Mouse (Mus musculus): ENCODE results near the gene Tbxas1. TPM values are rescaled to one million over a fixed set of nuclear protein-coding genes. Genes with fewer than 3 reads are reported as not detected.

The Tbxas1 gene
- polyA plus RNA-seq, 1 experiment from 2014 or later: 2.2 TPM

DNA sequence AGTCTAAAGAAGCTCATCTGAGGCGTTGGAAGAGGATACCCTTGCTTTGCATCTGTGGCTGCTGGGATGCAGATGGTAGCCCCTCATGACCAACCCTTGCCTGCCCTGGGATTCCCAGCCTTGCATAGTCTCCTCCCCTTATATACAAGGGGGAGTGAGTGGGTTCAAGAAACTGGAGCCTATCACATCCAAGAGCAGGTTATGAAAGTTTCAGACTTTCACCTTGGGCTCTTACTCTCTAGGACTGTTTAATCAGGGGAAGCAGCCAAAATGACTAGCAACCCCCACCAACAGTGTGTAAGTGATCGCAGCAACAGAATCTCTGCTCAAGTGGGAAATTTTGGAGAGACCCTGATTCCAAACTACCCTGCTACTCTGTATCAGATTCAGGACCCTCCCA lies 60.8 kb downstream of the Tbxas1 start:
- Histone ChIP-seq H3K4me1 (replicated peaks; ENCODE audit: control insufficient read depth, insufficient read depth, low read length) (no peaks in the 10 kb centered on the region), H3K9me3 (ENCODE audit: control insufficient read depth, low read length) (0 out of 2 replicates have a peak, but pooled peaks cover 4% of the 10 kb centered on the region), H3K27me3 (ENCODE audit: control insufficient read depth, insufficient read depth, low read length) (no peaks in the 10 kb centered on the region), H3K36me3 (replicated peaks; ENCODE audit: control insufficient read depth, insufficient read depth) (no peaks in the 10 kb centered on the region), H3K27ac (no peak overlapping the region), H3K4me2 (replicated peaks) (no peak overlapping the region), H3K9ac (no peak overlapping the region), H3K4me3 (replicated peaks; ENCODE audit: low read length) (no peak overlapping the region)
- DNase-seq (ENCODE audit: low spot score) (no peak), ATAC-seq (ENCODE audit: low FRiP score) (no peak)
- 91% methylated on average over 2 of the region's 2 CpGs for WGBS

DNA sequence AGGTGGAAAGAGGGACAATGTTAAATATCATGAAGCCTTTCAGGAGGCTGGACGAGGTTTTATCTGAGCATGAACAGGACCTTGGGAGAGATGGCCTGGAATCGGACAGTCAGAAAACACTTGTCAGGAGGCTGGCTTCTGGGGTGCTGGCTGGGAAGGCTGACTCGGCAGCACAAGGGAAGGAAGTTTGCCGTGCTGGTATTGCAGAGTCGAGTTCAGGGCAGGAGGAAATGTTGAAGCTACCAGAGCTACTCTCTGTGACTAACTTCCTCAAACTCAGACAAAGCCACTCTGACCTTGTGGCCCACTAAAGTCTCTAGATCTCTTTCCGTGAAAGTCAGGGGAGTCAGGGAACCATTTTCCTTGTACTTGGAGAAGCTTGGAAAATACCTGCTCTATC lies 63.2 kb downstream of the Tbxas1 start:
- Histone ChIP-seq H3K4me2 (replicated peaks) (no peak overlapping the region), H3K4me1 (replicated peaks; ENCODE audit: control insufficient read depth, insufficient read depth, low read length) (no peaks in the 10 kb centered on the region), H3K4me3 (replicated peaks; ENCODE audit: low read length) (no peak overlapping the region), H3K9ac (no peak overlapping the region), H3K36me3 (replicated peaks; ENCODE audit: control insufficient read depth, insufficient read depth) (no peaks in the 10 kb centered on the region), H3K27me3 (ENCODE audit: control insufficient read depth, insufficient read depth, low read length) (no peaks in the 10 kb centered on the region), H3K27ac (no peak overlapping the region), H3K9me3 (ENCODE audit: control insufficient read depth, low read length) (no peaks in the 10 kb centered on the region)
- DNase-seq (ENCODE audit: low spot score) (no peak), ATAC-seq (ENCODE audit: low FRiP score) (no peak)
- 70% methylated on average over 6 of the region's 6 CpGs for WGBS

DNA sequence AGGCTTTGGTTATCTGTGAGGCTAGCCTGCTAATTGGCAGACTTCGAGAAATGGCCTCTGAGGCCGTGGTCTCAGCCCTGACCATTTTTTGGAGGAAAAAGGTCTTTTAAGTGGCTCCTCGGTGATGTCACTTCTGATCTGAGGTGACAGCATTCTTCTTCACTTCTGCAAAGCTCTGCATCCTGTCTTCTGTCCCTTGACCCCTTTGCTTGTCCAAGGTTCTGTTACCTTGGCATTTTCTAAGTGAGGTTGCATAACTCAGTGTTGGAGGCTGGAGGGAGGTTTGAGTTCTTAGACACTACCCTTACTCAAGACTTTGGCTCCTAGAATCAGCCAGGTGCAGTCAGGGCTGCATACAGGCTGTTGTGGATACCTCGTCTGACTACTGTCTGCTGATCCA lies 63.9 kb downstream of the Tbxas1 start:
- no peaks in the 10 kb centered on the region for H3K4me1 ChIP-seq (replicated peaks; ENCODE audit: control insufficient read depth, insufficient read depth, low read length)
- no peak overlapping the region for H3K27ac ChIP-seq
- H3K4me2 ChIP-seq (replicated peaks): no peak overlapping the region
- no peaks in the 10 kb centered on the region for H3K27me3 ChIP-seq (ENCODE audit: control insufficient read depth, insufficient read depth, low read length)
- H3K36me3 ChIP-seq (replicated peaks; ENCODE audit: control insufficient read depth, insufficient read depth): no peaks in the 10 kb centered on the region
- H3K9ac ChIP-seq: no peak overlapping the region
- no peaks in the 10 kb centered on the region for H3K9me3 ChIP-seq (ENCODE audit: control insufficient read depth, low read length)
- ATAC-seq (ENCODE audit: low FRiP score) (no peak), DNase-seq (ENCODE audit: low spot score) (no peak)
- WGBS: 65% methylated on average over 4 of the region's 4 CpGs
- H3K4me3 ChIP-seq (replicated peaks; ENCODE audit: low read length): no peak overlapping the region

DNA sequence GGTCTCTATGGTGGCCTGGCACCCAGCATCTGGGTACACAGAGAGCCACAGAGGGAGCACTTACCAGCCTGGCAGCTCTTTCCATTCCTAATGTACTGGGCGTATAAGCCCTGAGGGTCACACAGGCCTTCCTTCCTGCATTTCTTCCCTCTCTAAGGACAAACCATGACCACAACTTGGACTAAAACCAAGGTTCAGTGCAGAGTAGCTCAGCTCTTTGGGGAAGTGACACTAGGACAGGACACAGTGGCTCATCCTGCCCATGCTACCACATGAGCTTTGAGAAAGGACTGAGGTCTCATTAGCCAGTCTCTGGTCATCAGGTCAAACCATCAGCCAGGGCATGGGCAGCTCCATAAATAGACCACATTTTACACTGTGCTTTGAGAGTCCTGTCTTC lies 65.8 kb downstream of the Tbxas1 start:
- WGBS: 95% methylated on average over 1 of the region's 1 CpGs
- Histone ChIP-seq H3K4me3 (replicated peaks; ENCODE audit: low read length) (no peak overlapping the region), H3K9ac (no peak overlapping the region), H3K27ac (no peak overlapping the region), H3K36me3 (replicated peaks; ENCODE audit: control insufficient read depth, insufficient read depth) (no peaks in the 10 kb centered on the region), H3K9me3 (ENCODE audit: control insufficient read depth, low read length) (no peaks in the 10 kb centered on the region), H3K27me3 (ENCODE audit: control insufficient read depth, insufficient read depth, low read length) (no peaks in the 10 kb centered on the region), H3K4me2 (replicated peaks) (no peak overlapping the region), H3K4me1 (replicated peaks; ENCODE audit: control insufficient read depth, insufficient read depth, low read length) (no peaks in the 10 kb centered on the region)
- ATAC-seq (ENCODE audit: low FRiP score) (no peak), DNase-seq (ENCODE audit: low spot score) (no peak)

DNA sequence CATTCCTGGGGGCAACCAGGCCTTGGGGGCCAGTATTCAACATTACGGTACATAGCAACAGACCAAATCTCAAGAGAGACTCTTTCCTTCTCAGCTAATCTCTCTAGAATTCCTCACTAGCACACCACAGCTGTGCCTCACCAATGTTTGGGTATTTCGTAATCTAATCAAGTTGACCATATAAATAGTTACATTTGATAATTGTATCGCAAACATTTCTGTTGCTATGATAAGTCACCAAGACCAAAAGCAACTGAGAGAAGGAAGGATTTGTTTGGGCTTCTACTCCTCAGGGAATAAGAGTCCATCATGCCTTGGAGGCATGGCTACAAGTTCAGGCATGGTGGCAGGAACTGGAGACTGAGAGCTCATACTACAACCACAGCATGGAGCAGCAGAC lies 67.6 kb downstream of the Tbxas1 start:
- ATAC-seq (ENCODE audit: low FRiP score) (no peak), DNase-seq (ENCODE audit: low spot score) (no peak)
- Histone ChIP-seq H3K36me3 (replicated peaks; ENCODE audit: control insufficient read depth, insufficient read depth) (no peaks in the 10 kb centered on the region), H3K27me3 (ENCODE audit: control insufficient read depth, insufficient read depth, low read length) (no peaks in the 10 kb centered on the region), H3K9me3 (ENCODE audit: control insufficient read depth, low read length) (no peaks in the 10 kb centered on the region), H3K4me3 (replicated peaks; ENCODE audit: low read length) (no peak overlapping the region), H3K4me1 (replicated peaks; ENCODE audit: control insufficient read depth, insufficient read depth, low read length) (no peaks in the 10 kb centered on the region), H3K9ac (no peak overlapping the region), H3K27ac (no peak overlapping the region), H3K4me2 (replicated peaks) (no peak overlapping the region)
- 96% methylated on average over 3 of the region's 3 CpGs for WGBS

DNA sequence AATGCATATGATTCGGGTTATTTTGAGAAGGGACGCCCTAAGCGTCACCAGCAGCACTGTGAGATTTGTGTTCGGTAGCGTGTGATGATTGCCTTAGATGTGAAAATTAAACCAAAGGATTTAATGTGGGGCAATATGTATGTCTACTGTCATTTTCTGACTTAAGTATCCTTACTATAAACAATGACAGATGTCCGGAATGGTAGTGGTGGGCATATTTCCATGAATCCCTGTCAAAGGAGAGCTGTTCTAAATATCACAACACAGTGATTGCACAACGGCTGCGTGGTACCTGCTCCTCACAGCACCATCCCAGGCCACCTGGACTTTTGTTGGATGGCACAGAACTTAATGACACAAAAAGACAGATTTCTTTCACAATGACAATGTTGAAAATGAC lies 69.2 kb downstream of the Tbxas1 start:
- Histone ChIP-seq H3K27me3 (ENCODE audit: control insufficient read depth, insufficient read depth, low read length) (no peaks in the 10 kb centered on the region), H3K36me3 (replicated peaks; ENCODE audit: control insufficient read depth, insufficient read depth) (no peaks in the 10 kb centered on the region), H3K9ac (no peak overlapping the region), H3K4me2 (replicated peaks) (no peak overlapping the region), H3K4me3 (replicated peaks; ENCODE audit: low read length) (no peak overlapping the region), H3K27ac (no peak overlapping the region), H3K4me1 (replicated peaks; ENCODE audit: control insufficient read depth, insufficient read depth, low read length) (no peaks in the 10 kb centered on the region), H3K9me3 (ENCODE audit: control insufficient read depth, low read length) (no peaks in the 10 kb centered on the region)
- ATAC-seq (ENCODE audit: low FRiP score) (no peak), DNase-seq (ENCODE audit: low spot score) (no peak)
- 91% methylated on average over 8 of the region's 8 CpGs for WGBS

DNA sequence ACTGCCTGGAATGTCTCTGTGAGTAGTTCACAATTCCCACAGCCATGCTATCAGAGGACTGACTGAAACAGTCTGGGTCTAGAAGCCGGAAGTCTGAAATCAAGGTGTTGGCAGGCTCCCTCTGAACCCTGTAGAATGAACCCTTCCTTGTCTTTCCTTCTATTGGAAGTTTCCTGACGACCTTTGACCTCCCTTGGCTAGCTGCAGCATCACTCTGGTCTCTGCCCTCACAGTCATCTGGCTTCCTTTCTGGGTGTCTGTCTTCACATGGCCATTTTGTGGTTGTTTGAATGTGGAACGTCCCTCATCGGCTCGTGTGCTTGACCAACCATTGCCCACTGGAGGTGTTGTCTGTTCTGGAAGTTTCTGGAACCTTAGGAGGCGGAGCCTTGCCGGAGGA lies 69.6 kb downstream of the Tbxas1 start:
- no peak overlapping the region for H3K9ac ChIP-seq
- no peaks in the 10 kb centered on the region for H3K9me3 ChIP-seq (ENCODE audit: control insufficient read depth, low read length)
- no peak; the same call in 1 of the 2 replicates for ATAC-seq (ENCODE audit: low FRiP score)
- no peaks in the 10 kb centered on the region for H3K27me3 ChIP-seq (ENCODE audit: control insufficient read depth, insufficient read depth, low read length)
- DNase-seq (ENCODE audit: low spot score): no peak
- no peaks in the 10 kb centered on the region for H3K36me3 ChIP-seq (replicated peaks; ENCODE audit: control insufficient read depth, insufficient read depth)
- no peak overlapping the region for H3K4me3 ChIP-seq (replicated peaks; ENCODE audit: low read length)
- H3K4me2 ChIP-seq (replicated peaks): no peak overlapping the region
- no peaks in the 10 kb centered on the region for H3K4me1 ChIP-seq (replicated peaks; ENCODE audit: control insufficient read depth, insufficient read depth, low read length)
- WGBS: 92% methylated on average over 7 of the region's 7 CpGs
- no peak overlapping the region for H3K27ac ChIP-seq

DNA sequence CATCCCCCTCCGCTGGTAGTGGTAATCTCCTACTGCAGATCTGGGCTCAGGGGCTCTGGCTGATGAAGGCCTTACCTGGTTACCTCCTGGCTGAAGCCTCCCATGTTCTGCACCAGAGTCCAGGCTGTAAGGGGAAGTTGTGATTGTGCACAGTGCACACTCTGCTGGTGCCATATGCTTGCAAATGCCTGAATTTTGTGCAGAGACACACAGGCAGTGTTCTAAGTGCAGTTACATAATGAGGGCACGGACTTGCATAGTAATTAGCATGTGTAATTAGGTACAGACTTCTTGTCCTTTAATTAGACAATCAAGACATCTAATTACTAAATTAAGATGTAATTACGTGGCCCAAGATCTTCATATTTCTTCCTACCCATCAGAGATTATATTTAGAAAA lies 70.5 kb downstream of the Tbxas1 start:
- H3K4me2 ChIP-seq (replicated peaks): no peak overlapping the region
- H3K4me3 ChIP-seq (replicated peaks; ENCODE audit: low read length): no peak overlapping the region
- H3K36me3 ChIP-seq (replicated peaks; ENCODE audit: control insufficient read depth, insufficient read depth): no peaks in the 10 kb centered on the region
- H3K9me3 ChIP-seq (ENCODE audit: control insufficient read depth, low read length): no peaks in the 10 kb centered on the region
- no peak overlapping the region for H3K27ac ChIP-seq
- 62% methylated on average over 3 of the region's 3 CpGs for WGBS
- H3K9ac ChIP-seq: no peak overlapping the region
- H3K4me1 ChIP-seq (replicated peaks; ENCODE audit: control insufficient read depth, insufficient read depth, low read length): no peaks in the 10 kb centered on the region
- no peak for ATAC-seq (ENCODE audit: low FRiP score)
- no peak for DNase-seq (ENCODE audit: low spot score)
- H3K27me3 ChIP-seq (ENCODE audit: control insufficient read depth, insufficient read depth, low read length): no peaks in the 10 kb centered on the region

DNA sequence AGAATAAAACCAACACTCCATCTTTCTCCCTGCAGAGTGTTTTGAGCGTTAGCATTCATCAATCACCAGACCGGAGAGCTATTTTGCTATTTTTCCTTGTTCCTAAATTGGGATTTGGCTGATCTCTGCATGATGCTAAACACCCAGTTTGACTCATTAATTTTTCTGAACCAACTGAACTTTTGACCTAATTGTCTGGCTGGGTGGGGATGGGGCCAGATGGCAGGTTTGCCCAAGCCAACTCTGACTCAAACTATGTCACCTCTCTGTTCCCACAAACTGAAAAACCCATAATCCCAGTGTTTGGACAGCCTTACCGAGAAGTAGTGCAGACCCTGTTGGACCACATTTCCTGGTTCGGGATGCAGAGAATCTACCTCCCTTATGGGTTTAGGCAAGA lies 72.1 kb downstream of the Tbxas1 start:
- 82% methylated on average over 4 of the region's 4 CpGs for WGBS
- no peak overlapping the region for H3K9ac ChIP-seq
- no peak for ATAC-seq (ENCODE audit: low FRiP score)

DNA sequence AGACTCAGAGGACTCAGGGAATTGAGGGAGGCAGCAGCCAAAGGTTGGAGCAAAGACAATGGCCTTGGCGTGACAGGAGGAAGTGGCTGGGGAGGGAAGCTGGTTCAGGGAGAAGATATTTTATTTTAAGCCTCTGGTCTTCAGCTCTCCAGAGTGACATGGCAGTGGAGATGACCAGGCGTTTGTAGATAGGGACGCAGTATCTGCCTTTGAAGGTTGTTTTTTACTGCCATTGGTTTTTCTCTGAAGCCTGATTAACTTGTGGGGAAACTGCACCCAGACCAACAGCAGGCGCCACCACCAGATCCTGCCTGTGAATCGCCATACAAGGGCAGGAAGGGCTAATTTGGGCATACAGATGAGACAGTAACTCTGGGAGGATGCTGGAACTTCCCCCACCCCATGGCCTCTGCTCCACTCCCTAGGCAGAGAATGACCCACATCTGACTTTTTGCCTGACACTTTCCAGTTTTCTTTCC lies 74.5 kb downstream of the Tbxas1 start:
- no peak overlapping the region for H3K9ac ChIP-seq
- ATAC-seq (ENCODE audit: low FRiP score) (no peak), DNase-seq (ENCODE audit: low spot score) (no peak)
- H3K4me3 ChIP-seq (replicated peaks; ENCODE audit: low read length): no peak overlapping the region
- no peaks in the 10 kb centered on the region for H3K4me1 ChIP-seq (replicated peaks; ENCODE audit: control insufficient read depth, insufficient read depth, low read length)
- no peak overlapping the region for H3K27ac ChIP-seq
- no peaks in the 10 kb centered on the region for H3K9me3 ChIP-seq (ENCODE audit: control insufficient read depth, low read length)
- WGBS: 74% methylated on average over 5 of the region's 5 CpGs
- H3K27me3 ChIP-seq (ENCODE audit: control insufficient read depth, insufficient read depth, low read length): no peaks in the 10 kb centered on the region
- no peaks in the 10 kb centered on the region for H3K36me3 ChIP-seq (replicated peaks; ENCODE audit: control insufficient read depth, insufficient read depth)
- no peak overlapping the region for H3K4me2 ChIP-seq (replicated peaks)

More for the DNA sequence above, 72.1 kb downstream of the Tbxas1 start:
- no peaks in the 10 kb centered on the region for H3K9me3 ChIP-seq (ENCODE audit: control insufficient read depth, low read length)
- H3K4me3 ChIP-seq (replicated peaks; ENCODE audit: low read length): no peak overlapping the region
- H3K27me3 ChIP-seq (ENCODE audit: control insufficient read depth, insufficient read depth, low read length): no peaks in the 10 kb centered on the region
- no peak overlapping the region for H3K4me2 ChIP-seq (replicated peaks)
- no peak overlapping the region for H3K27ac ChIP-seq
- H3K36me3 ChIP-seq (replicated peaks; ENCODE audit: control insufficient read depth, insufficient read depth): no peaks in the 10 kb centered on the region
- H3K4me1 ChIP-seq (replicated peaks; ENCODE audit: control insufficient read depth, insufficient read depth, low read length): no peaks in the 10 kb centered on the region
- DNase-seq (ENCODE audit: low spot score): no peak

All from hindbrain, embryonic 14.5 days (tissue).